Mouse (Mus musculus) forebrain, embryonic 14.5 days (tissue): ENCODE results near the gene Tarbp1. TPM values are rescaled to one million over a fixed set of nuclear protein-coding genes. Genes with fewer than 3 reads are reported as not detected.
"Not testable (repeated sequence)": the region's sequence is repeated elsewhere in the genome, so short reads cannot be mapped to it uniquely, and the experiment has no call there.

Source experiments
- ATAC-seq: fragments of 200-750 bp; cut with Nextera tagmentation; 2 replicates; pipeline ENCODE4 v1.8.0; 2017; ENCODE audit warnings: mild to moderate bottlenecking, moderate library complexity
- DNase-seq: peaks from one replicate; pipeline ENCODE4 v3.0.0-alpha.2; 2015; ENCODE audit warnings: low spot score
- H3K27ac ChIP-seq: fragments of 300-500 bp; sonication (generic); 2 replicates; pipeline ENCODE4 v1.5.1; 2014; ENCODE audit warnings: low read depth, mild to moderate bottlenecking, control low read depth, low read length, moderate library complexity
- H3K27me3 ChIP-seq: fragments of 300-500 bp; sonication (generic); replicated peaks from 2 replicates; pipeline ENCODE4 v1.6.1; 2014; ENCODE audit warnings: low read length, control low read depth, mixed read lengths; ENCODE audit not compliant: control insufficient read depth, insufficient read depth
- H3K36me3 ChIP-seq: fragments of 300-500 bp; sonication (generic); 2 replicates; pipeline ENCODE4 v1.6.1; 2014; ENCODE audit warnings: low read length, control low read depth; ENCODE audit not compliant: control insufficient read depth, insufficient read depth
- H3K4me1 ChIP-seq: fragments of 300-500 bp; sonication (generic); 2 replicates; pipeline ENCODE4 v1.6.1; 2014; ENCODE audit warnings: antibody characterized with exemption, low read length, control low read depth; ENCODE audit not compliant: control insufficient read depth, insufficient read depth
- H3K4me2 ChIP-seq: fragments of 300-500 bp; sonication (generic); 2 replicates; pipeline ENCODE4 v1.6.1; 2014; ENCODE audit warnings: mild to moderate bottlenecking, control low read depth, low read length
- H3K4me3 ChIP-seq: fragments of 300-500 bp; sonication (generic); 2 replicates; pipeline ENCODE4 v1.5.1; 2014; ENCODE audit warnings: low read depth, low read length, control low read depth
- H3K9ac ChIP-seq: fragments of 300-500 bp; sonication (generic); 2 replicates; pipeline ENCODE4 v1.6.1; 2014; ENCODE audit warnings: mild to moderate bottlenecking, low read length, control low read depth, moderate library complexity
- H3K9me3 ChIP-seq: fragments of 300-500 bp; sonication (generic); replicated peaks from 2 replicates; pipeline ENCODE4 v1.6.1; 2016; ENCODE audit warnings: low read length, control low read depth, mixed read lengths; ENCODE audit not compliant: control insufficient read depth
- WGBS: fragments of 180-500 bp; shearing (Covaris S2); extraction: QIAGEN DNeasy Blood & Tissue Kit; methylation state at CpG from one replicate; pipeline ENCODE4 v1.1.7; 2014; 5-methylcytosine and 5-hydroxymethylcytosine counted together
- polyA plus RNA-seq: library from polyadenylated mRNA; unstranded; fragments of >200 nt; fragmentation: Nextera tagmentation; extraction: Ambion mirVana; gene quantifications from 2 replicates; pipeline ENCODE4 v1.2.1, GENCODE M21; 2014

The Tarbp1 gene
- polyA plus RNA-seq, 1 experiment from 2014 or later: 1.5 TPM

GRCm38 (mm10) chr8:126476151-126476855 lies 1.4 kb upstream of the Tarbp1 start:
- not testable (repeated sequence) for H3K9me3 ChIP-seq, H3K27ac ChIP-seq, DNase-seq, ATAC-seq, H3K36me3 ChIP-seq, H3K4me3 ChIP-seq, H3K9ac ChIP-seq, H3K4me2 ChIP-seq, H3K27me3 ChIP-seq
- peaks cover 13% of the 10 kb centered on the region for H3K4me1 ChIP-seq
- 47% methylated on average over 29 of the region's 29 CpGs for WGBS

- not testable (repeated sequence) for ATAC-seq, H3K4me2 ChIP-seq, H3K9me3 ChIP-seq, DNase-seq, H3K9ac ChIP-seq, H3K27ac ChIP-seq, H3K27me3 ChIP-seq, H3K4me3 ChIP-seq, H3K36me3 ChIP-seq
- peaks cover 13% of the 10 kb centered on the region for H3K4me1 ChIP-seq
- WGBS: 46% methylated on average over 8 of the region's 8 CpGs
Measured at GRCm38 (mm10) chr8:126475738-126476137, 873 bp upstream of the Tarbp1 start.

GRCm38 (mm10) chr8:126473802-126474298 lies 1.0 kb downstream of the Tarbp1 start:
- no peaks in the 10 kb centered on the region for H3K27me3 ChIP-seq
- H3K27ac ChIP-seq: peak overlapping the region; percentile 92; the same call in 1 of the 2 replicates
- 12% methylated on average over 16 of the region's 16 CpGs for WGBS
- H3K36me3 ChIP-seq: peaks cover 19% of the 10 kb centered on the region
- DNase-seq (peak; percentile 49), ATAC-seq (no peak)
- H3K4me3 ChIP-seq: peak overlapping the region; percentile 89
- peak overlapping the region; percentile 68 for H3K4me2 ChIP-seq
- H3K4me1 ChIP-seq: peaks cover 13% of the 10 kb centered on the region
- H3K9me3 ChIP-seq: no peaks in the 10 kb centered on the region
- H3K9ac ChIP-seq: peak overlapping the region; percentile 77

DNA sequence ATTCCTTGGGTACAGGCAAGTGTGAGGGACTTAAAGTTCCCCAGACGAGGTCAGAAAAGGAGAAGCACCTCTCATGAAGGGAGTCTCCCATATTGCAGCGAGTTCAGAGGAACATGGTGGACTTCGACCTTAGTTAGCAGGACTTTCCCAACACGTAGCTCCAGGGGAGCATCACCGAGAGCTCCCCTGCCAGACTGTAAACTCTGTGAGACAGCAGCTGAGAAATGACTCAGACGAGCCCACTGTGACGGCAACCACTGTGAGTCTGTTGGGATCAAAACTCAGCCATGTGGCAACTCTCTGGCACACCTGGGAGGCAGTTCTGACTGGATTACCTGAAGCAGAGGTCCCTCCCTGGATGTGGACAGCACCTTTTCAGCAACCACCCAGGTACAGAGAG lies 10.8 kb downstream of the Tarbp1 start:
- H3K36me3 ChIP-seq: peaks cover 57% of the 10 kb centered on the region
- 87% methylated on average over 7 of the region's 7 CpGs for WGBS
- DNase-seq: no peak
- no peak overlapping the region for H3K4me3 ChIP-seq
- no peaks in the 10 kb centered on the region for H3K4me1 ChIP-seq
- ATAC-seq: no peak
- no peaks in the 10 kb centered on the region for H3K27me3 ChIP-seq
- no peaks in the 10 kb centered on the region for H3K9me3 ChIP-seq
- no peak overlapping the region for H3K27ac ChIP-seq
- H3K9ac ChIP-seq: no peak overlapping the region
- H3K4me2 ChIP-seq: no peak overlapping the region

DNA sequence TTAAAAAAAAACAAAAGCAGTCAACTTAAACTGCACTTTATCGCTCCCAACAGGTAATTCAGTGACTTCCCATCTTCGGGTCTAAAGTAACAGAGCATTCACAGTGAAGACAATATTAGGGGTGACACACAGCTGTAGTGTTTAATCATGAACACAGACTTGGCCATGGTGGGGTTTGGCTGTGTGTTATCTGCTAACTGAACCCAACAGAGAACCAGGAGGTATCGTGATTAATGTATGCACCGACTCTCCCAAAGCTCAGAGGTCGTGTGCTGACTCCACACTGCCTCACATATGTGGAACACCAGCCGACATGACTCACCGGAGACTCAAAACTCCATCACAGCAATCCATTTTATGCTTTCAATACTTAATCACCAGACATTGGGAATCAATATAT lies 13.1 kb downstream of the Tarbp1 start:
- Histone ChIP-seq H3K27ac (no peak overlapping the region), H3K4me2 (no peak overlapping the region), H3K9me3 (no peaks in the 10 kb centered on the region), H3K9ac (no peak overlapping the region), H3K4me1 (no peaks in the 10 kb centered on the region), H3K27me3 (no peaks in the 10 kb centered on the region), H3K36me3 (peaks cover 61% of the 10 kb centered on the region), H3K4me3 (no peak overlapping the region)
- ATAC-seq (no peak), DNase-seq (no peak)
- 85% methylated on average over 7 of the region's 7 CpGs for WGBS

- H3K27me3 ChIP-seq: no peaks in the 10 kb centered on the region
- H3K36me3 ChIP-seq: peaks cover 60% of the 10 kb centered on the region
- H3K4me1 ChIP-seq: no peaks in the 10 kb centered on the region
- H3K4me3 ChIP-seq: no peak overlapping the region
- peak; percentile 8 for DNase-seq
- 56% methylated on average over 3 of the region's 3 CpGs for WGBS
- no peak overlapping the region for H3K9ac ChIP-seq
- no peak overlapping the region for H3K27ac ChIP-seq
- ATAC-seq: no peak
- no peaks in the 10 kb centered on the region for H3K9me3 ChIP-seq
- H3K4me2 ChIP-seq: no peak overlapping the region
Measured at GRCm38 (mm10) chr8:126460274-126460673, 14.6 kb downstream of the Tarbp1 start.

GRCm38 (mm10) chr8:126455383-126455782 lies 19.5 kb downstream of the Tarbp1 start:
- 76% methylated on average over 7 of the region's 7 CpGs for WGBS
- peaks cover 74% of the 10 kb centered on the region for H3K36me3 ChIP-seq

GRCm38 (mm10) chr8:126451158-126451557 lies 23.7 kb downstream of the Tarbp1 start:
- H3K4me3 ChIP-seq: no peak overlapping the region
- WGBS: 93% methylated on average over 8 of the region's 8 CpGs

More at GRCm38 (mm10) chr8:126455383-126455782, 19.5 kb downstream of the Tarbp1 start:
- Histone ChIP-seq H3K4me2 (no peak overlapping the region), H3K9me3 (no peaks in the 10 kb centered on the region), H3K27me3 (no peaks in the 10 kb centered on the region), H3K9ac (no peak overlapping the region), H3K4me3 (no peak overlapping the region), H3K27ac (no peak overlapping the region), H3K4me1 (no peaks in the 10 kb centered on the region)
- ATAC-seq: no peak
- DNase-seq: peak; percentile 42

GRCm38 (mm10) chr8:126438937-126439336 lies 35.9 kb downstream of the Tarbp1 start:
- DNase-seq (no peak), ATAC-seq (no peak)
- no peaks in the 10 kb centered on the region for H3K9me3 ChIP-seq
- no peaks in the 10 kb centered on the region for H3K4me1 ChIP-seq
- no peak overlapping the region for H3K9ac ChIP-seq
- no peak overlapping the region for H3K27ac ChIP-seq
- peaks cover 48% of the 10 kb centered on the region for H3K36me3 ChIP-seq
- no peak overlapping the region for H3K4me3 ChIP-seq
- no peaks in the 10 kb centered on the region for H3K27me3 ChIP-seq
- WGBS: 71% methylated on average over 2 of the region's 2 CpGs
- no peak overlapping the region for H3K4me2 ChIP-seq

More at GRCm38 (mm10) chr8:126451158-126451557, 23.7 kb downstream of the Tarbp1 start:
- no peaks in the 10 kb centered on the region for H3K4me1 ChIP-seq
- no peaks in the 10 kb centered on the region for H3K27me3 ChIP-seq
- H3K9me3 ChIP-seq: no peaks in the 10 kb centered on the region
- no peak overlapping the region for H3K9ac ChIP-seq
- no peak overlapping the region for H3K4me2 ChIP-seq
- H3K36me3 ChIP-seq: peaks cover 79% of the 10 kb centered on the region
- ATAC-seq (no peak), DNase-seq (no peak)
- no peak overlapping the region for H3K27ac ChIP-seq
